Mouse (Mus musculus) olfactory bulb, adult 2 months (tissue): ENCODE results near the gene B4gat1. TPM values are rescaled to one million over a fixed set of nuclear protein-coding genes. Genes with fewer than 3 reads are reported as not detected.
A peak's percentile ranks its signal among the peaks of the same experiment; 100 is the strongest.
"Not testable (repeated sequence)": the region's sequence is repeated elsewhere in the genome, so short reads cannot be mapped to it uniquely, and the experiment has no call there.

Experiments used
- H3K27ac ChIP-seq: fragments of 200-500 bp; 2 replicates; pipeline ENCODE4 v1.5.1; 2012; ENCODE audit warnings: low read depth, low read length; ENCODE audit not compliant: insufficient read depth
- H3K4me1 ChIP-seq: fragments of 200-500 bp; 2 replicates; pipeline ENCODE4 v1.6.1; 2012; ENCODE audit warnings: low read length; ENCODE audit not compliant: control insufficient read depth, insufficient read depth
- H3K4me3 ChIP-seq: fragments of 200-500 bp; 2 replicates; pipeline ENCODE4 v1.5.1; 2012; ENCODE audit warnings: mild to moderate bottlenecking, low read depth, low read length, moderate library complexity; ENCODE audit not compliant: insufficient read depth
- CTCF ChIP-seq: fragments of 200-500 bp; IDR thresholded peaks from 2 replicates; pipeline ENCODE4 v1.5.1; 2012; ENCODE audit warnings: low read depth, mild to moderate bottlenecking, low read length, moderate library complexity; ENCODE audit not compliant: insufficient read depth
- POLR2A ChIP-seq: fragments of 200-500 bp; IDR thresholded peaks from 2 replicates; pipeline ENCODE4 v1.6.1; 2012; ENCODE audit warnings: mild to moderate bottlenecking, low read depth, low read length, moderate library complexity; ENCODE audit not compliant: insufficient read depth
- WGBS: fragments of 180-500 bp; shearing (Covaris S2); methylation state at CpG from one replicate; pipeline ENCODE4 v1.1.7; 2018; 5-methylcytosine and 5-hydroxymethylcytosine counted together
- polyA plus RNA-seq: library from polyadenylated mRNA; stranded (reverse); fragments of >200 nt; gene quantifications from 2 replicates; pipeline ENCODE4 v1.2.4, GENCODE M21; 2012; ENCODE audit warnings: low replicate concordance; ENCODE audit not compliant: missing spikeins, insufficient read depth, insufficient read length

B4gat1 gene
- polyA plus RNA-seq, 1 experiment = not detected

- peaks cover 42% of the 10 kb centered on the region for H3K4me1 ChIP-seq
- TF ChIP-seq POLR2A (peak; percentile 60; the same call in 1 of the 2 replicates), CTCF (peak; percentile 73; the same call in 1 of the 2 replicates)
- H3K4me3 ChIP-seq = peak overlapping the region; percentile 36
- peak overlapping the region; percentile 94 for H3K27ac ChIP-seq
- under 1% methylated on average over 39 of the region's 39 CpGs for WGBS
Observed at GRCm38 (mm10) chr19:5001666-5002406, 36.8 kb upstream of the B4gat1 start.

- H3K4me1 ChIP-seq = peaks cover 28% of the 10 kb centered on the region
- H3K4me3 ChIP-seq, H3K27ac ChIP-seq: not testable (repeated sequence)
- WGBS = 72% methylated on average over 2 of the region's 2 CpGs
Observed at GRCm38 (mm10) chr19:5003644-5004043, 35.0 kb upstream of the B4gat1 start.

GRCm38 (mm10) chr19:5004925-5005324, 33.7 kb upstream of the B4gat1 start:
- Histone ChIP-seq H3K4me1 (peaks cover 15% of the 10 kb centered on the region), H3K4me3 (no peak overlapping the region), H3K27ac (no peak overlapping the region)
- 57% methylated on average over 4 of the region's 4 CpGs for WGBS
- TF ChIP-seq POLR2A (no peak), CTCF (no peak)

GRCm38 (mm10) chr19:5013138-5013537, 25.5 kb upstream of the B4gat1 start:
- Histone ChIP-seq H3K4me3 (no peak overlapping the region), H3K4me1 (peaks cover 6% of the 10 kb centered on the region), H3K27ac (no peak overlapping the region)
- WGBS = 33% methylated on average over 8 of the region's 8 CpGs
- TF ChIP-seq POLR2A (no peak), CTCF (no peak)

GRCm38 (mm10) chr19:5014961-5015398, 23.6 kb upstream of the B4gat1 start:
- no peak overlapping the region for H3K27ac ChIP-seq
- peaks cover 6% of the 10 kb centered on the region for H3K4me1 ChIP-seq
- no peak overlapping the region for H3K4me3 ChIP-seq
- 8% methylated on average over 8 of the region's 8 CpGs for WGBS
- no peak for TF ChIP-seq POLR2A
- TF ChIP-seq CTCF = peak; percentile 34; the same call in 1 of the 2 replicates

GRCm38 (mm10) chr19:5016221-5016742, 22.3 kb upstream of the B4gat1 start:
- H3K4me1 ChIP-seq = peaks cover 6% of the 10 kb centered on the region
- no peak overlapping the region for H3K4me3 ChIP-seq
- no peak overlapping the region for H3K27ac ChIP-seq
- no peak for TF ChIP-seq CTCF
- TF ChIP-seq POLR2A = no peak
- WGBS = 30% methylated on average over 10 of the region's 10 CpGs

- no peak overlapping the region for H3K4me3 ChIP-seq
- 20% methylated on average over 12 of the region's 12 CpGs for WGBS
- peaks cover 6% of the 10 kb centered on the region for H3K4me1 ChIP-seq
- no peak overlapping the region for H3K27ac ChIP-seq
- TF ChIP-seq POLR2A = no peak
- peak; percentile 61; the same call in 1 of the 2 replicates for TF ChIP-seq CTCF
Observed at GRCm38 (mm10) chr19:5016782-5017181, 21.8 kb upstream of the B4gat1 start.

- Histone ChIP-seq H3K4me3 (no peak overlapping the region), H3K4me1 (peaks cover 6% of the 10 kb centered on the region), H3K27ac (no peak overlapping the region)
- TF ChIP-seq POLR2A = no peak
- no peak for TF ChIP-seq CTCF
- WGBS = 89% methylated on average over 4 of the region's 4 CpGs
Observed at GRCm38 (mm10) chr19:5017611-5018010, 21.0 kb upstream of the B4gat1 start.

GRCm38 (mm10) chr19:5018191-5018590, 20.4 kb upstream of the B4gat1 start:
- TF ChIP-seq CTCF (no peak), POLR2A (no peak)
- no peak overlapping the region for H3K4me3 ChIP-seq
- no peak overlapping the region for H3K27ac ChIP-seq
- peaks cover 6% of the 10 kb centered on the region for H3K4me1 ChIP-seq
- WGBS = 66% methylated on average over 3 of the region's 3 CpGs
